Mouse (Mus musculus): ENCODE measurements around the gene Frmd5.

- TF ChIP-seq POLR2A (IDR thresholded peaks at IDR 0.05; ENCODE audit: low read depth, low read length), result no peak
- TF ChIP-seq CTCF (conservative IDR thresholded peaks at IDR 0.05; ENCODE audit: insufficient read depth, insufficient read length, low read depth, low read length), result no peak
Observed at GRCm38 (mm10) chr2:121642934-121643333, 164.0 kb downstream of the Frmd5 start.
